Mouse (Mus musculus) megakaryocyte, embryonic 14.5 days (primary cell): Measurements from ENCODE around the gene Inpp4a. TPM values are rescaled to one million over a fixed set of nuclear protein-coding genes. Genes with fewer than 3 reads are reported as not detected.

Experiments used
- H3K27me3 ChIP-seq: replicated peaks from 2 replicates; pipeline ENCODE3; 2012; ENCODE audit warnings: inconsistent platforms
- H3K36me3 ChIP-seq: replicated peaks from 2 replicates; pipeline ENCODE3; 2012; ENCODE audit warnings: low read length, inconsistent platforms, mixed read lengths
- H3K4me1 ChIP-seq: 2 replicates; pipeline ENCODE4 v1.6.1; 2012; ENCODE audit warnings: inconsistent platforms
- H3K4me3 ChIP-seq: replicated peaks from 2 replicates; pipeline ENCODE3; 2012; ENCODE audit warnings: moderate library complexity, mild to moderate bottlenecking, inconsistent platforms
- H3K9me3 ChIP-seq: 2 replicates; pipeline ENCODE4 v1.6.1; 2012; ENCODE audit warnings: inconsistent platforms
- FLI1 ChIP-seq: IDR thresholded peaks from 2 replicates; pipeline ENCODE4 v1.6.1; 2012; ENCODE audit warnings: low read length, inconsistent platforms, mixed read lengths
- GATA1 ChIP-seq: IDR thresholded peaks from 3 replicates; pipeline ENCODE4 v1.6.1; 2012; ENCODE audit warnings: mixed read lengths, low read length, inconsistent platforms, borderline replicate concordance
- polyA plus RNA-seq: library from polyadenylated mRNA; stranded (reverse); fragments of >175 nt; gene quantifications from 2 replicates; pipeline ENCODE4 v1.2.3, GENCODE M21; 2012; ENCODE audit warnings: low replicate concordance; ENCODE audit not compliant: insufficient read depth

Gene Inpp4a
- 2.5 and 7.7 TPM in 2 replicates for polyA plus RNA-seq

- H3K9me3 ChIP-seq, result 0 out of 2 replicates have a peak, but pooled peaks cover 7% of the 10 kb centered on the region
- peaks cover 6% of the 10 kb centered on the region for H3K36me3 ChIP-seq
- no peak for TF ChIP-seq GATA1
- no peak for TF ChIP-seq FLI1
- H3K4me3 ChIP-seq, result peak within 1 kb of the TSS; percentile 97
- no peaks in the 10 kb centered on the region for H3K27me3 ChIP-seq
- peaks cover 75% of the 10 kb centered on the region for H3K4me1 ChIP-seq
These were observed at the start of gene Inpp4a for GRCm38 (mm10) chr1:37299540-37300491. Gene Inpp4a (plus strand): TSS chr1:37299865.

DNA sequence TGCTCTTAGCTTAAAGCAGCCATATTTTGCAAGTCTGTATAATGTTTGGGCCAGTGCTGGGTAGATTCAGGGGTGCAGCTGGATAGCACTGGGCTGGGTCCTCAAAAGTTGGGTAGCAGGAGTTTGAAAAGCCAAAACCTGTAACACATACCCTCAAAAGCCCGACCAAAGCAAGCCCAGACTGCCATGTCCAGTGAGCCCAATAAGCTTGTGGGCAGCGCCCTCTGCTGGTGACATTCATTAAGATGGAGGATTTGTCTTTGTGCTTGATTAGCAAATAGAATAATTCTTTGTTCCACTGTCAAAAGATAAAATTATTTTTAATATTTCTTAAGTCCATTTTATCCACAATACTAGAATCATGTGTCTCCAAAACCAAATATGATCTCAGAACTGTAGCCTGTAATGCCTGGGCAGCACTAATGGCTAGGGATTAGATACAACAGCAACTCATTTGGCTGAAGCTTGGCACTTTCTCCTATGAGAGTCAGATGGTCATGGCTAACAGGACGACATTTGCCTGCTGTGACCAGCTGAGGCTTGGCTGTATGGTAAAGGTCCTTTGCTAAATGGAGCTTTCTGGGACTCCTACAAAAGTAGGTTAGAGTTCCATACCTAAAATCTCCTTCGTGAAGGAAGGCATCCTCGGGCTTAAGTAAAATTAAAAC lies 48.9 kb upstream of the Inpp4a start:
- Histone ChIP-seq H3K4me3 (no peak overlapping the region), H3K27me3 (peaks cover 14% of the 10 kb centered on the region), H3K4me1 (peaks cover 9% of the 10 kb centered on the region), H3K36me3 (no peaks in the 10 kb centered on the region), H3K9me3 (peaks cover 16% of the 10 kb centered on the region)
- no peak for TF ChIP-seq FLI1
- TF ChIP-seq GATA1, result no peak

- H3K4me3 ChIP-seq, result no peak overlapping the region
- TF ChIP-seq FLI1 (no peak), GATA1 (no peak)
- peaks cover 13% of the 10 kb centered on the region for H3K9me3 ChIP-seq
- H3K4me1 ChIP-seq, result no peaks in the 10 kb centered on the region
- H3K27me3 ChIP-seq, result peaks cover 13% of the 10 kb centered on the region
- no peaks in the 10 kb centered on the region for H3K36me3 ChIP-seq
These were observed 41.2 kb upstream of the Inpp4a start for GRCm38 (mm10) chr1:37258443-37258842.

DNA sequence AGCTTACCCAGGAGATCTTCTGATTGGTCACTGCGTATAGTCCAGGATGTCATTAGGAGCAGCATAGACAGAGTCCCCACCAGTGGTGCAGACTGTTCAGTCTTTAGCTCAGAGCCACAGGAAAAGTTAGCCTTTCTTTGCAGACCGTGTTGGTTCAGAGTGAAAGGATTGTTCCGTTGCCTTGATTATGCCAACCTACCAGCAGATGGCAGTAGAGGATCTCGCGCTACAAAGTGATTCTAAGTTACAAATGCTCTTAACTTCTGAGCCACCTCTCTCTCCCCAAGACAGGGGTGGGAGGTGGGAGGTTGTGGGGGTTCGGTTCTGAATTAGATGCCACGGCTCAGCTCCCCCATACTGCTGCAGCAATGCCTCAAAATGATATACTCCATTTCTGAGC lies 27.2 kb upstream of the Inpp4a start:
- Histone ChIP-seq H3K9me3 (0 out of 2 replicates have a peak, but pooled peaks cover 5% of the 10 kb centered on the region), H3K36me3 (no peaks in the 10 kb centered on the region), H3K27me3 (peaks cover 35% of the 10 kb centered on the region), H3K4me3 (peak overlapping the region; percentile 55), H3K4me1 (peaks cover 21% of the 10 kb centered on the region; the same call in 1 of the 2 replicates)
- TF ChIP-seq GATA1, result no peak
- TF ChIP-seq FLI1, result no peak

DNA sequence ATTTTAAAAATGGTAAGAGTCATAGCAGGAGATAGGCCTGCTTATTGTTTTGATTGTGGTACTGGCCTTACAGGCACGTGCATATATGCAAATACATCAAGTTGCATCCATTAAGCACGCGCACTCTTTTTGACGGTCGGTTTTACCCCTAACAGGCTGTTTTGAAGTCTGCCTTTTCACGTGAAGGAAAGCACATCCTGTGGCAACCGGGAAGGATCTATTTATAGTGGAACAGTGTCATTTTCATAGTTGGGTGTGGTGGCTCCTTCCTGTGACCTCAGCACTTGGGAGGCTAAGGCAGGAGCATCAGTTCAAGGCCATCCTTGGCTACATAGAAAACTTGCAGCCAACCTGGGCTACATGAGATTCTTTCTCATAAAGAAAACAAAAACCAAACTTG lies 13.1 kb upstream of the Inpp4a start:
- no peaks in the 10 kb centered on the region for H3K9me3 ChIP-seq
- H3K27me3 ChIP-seq, result peaks cover 6% of the 10 kb centered on the region
- H3K36me3 ChIP-seq, result no peaks in the 10 kb centered on the region
- no peak overlapping the region for H3K4me3 ChIP-seq
- peaks cover 16% of the 10 kb centered on the region for H3K4me1 ChIP-seq
- TF ChIP-seq FLI1 (no peak), GATA1 (no peak)

GRCm38 (mm10) chr1:37287748-37288147 lies 11.9 kb upstream of the Inpp4a start:
- Histone ChIP-seq H3K4me1 (peaks cover 16% of the 10 kb centered on the region), H3K36me3 (no peaks in the 10 kb centered on the region), H3K27me3 (peaks cover 9% of the 10 kb centered on the region), H3K4me3 (no peak overlapping the region), H3K9me3 (peaks cover 9% of the 10 kb centered on the region)
- TF ChIP-seq FLI1 (no peak), GATA1 (no peak)

DNA sequence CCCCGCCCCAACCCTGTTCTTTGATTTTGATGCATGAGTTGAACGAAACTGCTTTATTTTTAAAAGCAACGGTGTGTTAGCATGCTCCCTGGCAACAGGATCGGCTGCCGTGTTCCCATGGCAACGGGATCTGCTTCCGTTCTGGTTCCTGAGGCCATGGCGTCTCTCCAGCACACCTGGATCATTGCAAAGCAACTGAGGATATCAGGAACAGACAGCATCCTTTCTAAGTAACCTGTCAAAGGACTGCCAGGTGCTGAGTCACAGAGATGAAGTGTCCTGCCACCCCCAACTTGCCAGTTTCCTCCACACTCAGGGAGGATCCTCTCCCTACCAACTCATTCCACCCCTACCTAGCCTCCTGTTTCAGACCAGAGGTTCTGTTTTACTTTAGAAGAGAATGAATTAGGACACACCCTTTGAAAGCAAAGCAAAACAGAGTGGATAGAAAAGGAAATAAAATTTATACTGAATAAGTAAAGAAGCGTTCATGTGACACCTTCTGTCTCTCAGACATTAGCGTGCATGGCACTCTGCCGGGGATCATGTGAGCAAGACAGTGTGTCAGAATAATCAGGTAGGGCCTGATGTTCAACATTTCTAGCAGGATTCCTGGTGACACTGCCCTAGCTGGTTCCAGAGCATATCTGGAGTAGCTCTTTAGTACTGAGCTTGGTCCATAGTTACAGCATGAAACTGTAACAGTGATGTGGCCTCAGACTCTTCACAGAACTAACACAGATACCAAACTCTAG lies 11.3 kb upstream of the Inpp4a start:
- Histone ChIP-seq H3K36me3 (no peaks in the 10 kb centered on the region), H3K4me1 (peaks cover 16% of the 10 kb centered on the region), H3K27me3 (peaks cover 13% of the 10 kb centered on the region), H3K9me3 (peaks cover 12% of the 10 kb centered on the region), H3K4me3 (no peak overlapping the region)
- no peak for TF ChIP-seq FLI1
- TF ChIP-seq GATA1, result no peak

DNA sequence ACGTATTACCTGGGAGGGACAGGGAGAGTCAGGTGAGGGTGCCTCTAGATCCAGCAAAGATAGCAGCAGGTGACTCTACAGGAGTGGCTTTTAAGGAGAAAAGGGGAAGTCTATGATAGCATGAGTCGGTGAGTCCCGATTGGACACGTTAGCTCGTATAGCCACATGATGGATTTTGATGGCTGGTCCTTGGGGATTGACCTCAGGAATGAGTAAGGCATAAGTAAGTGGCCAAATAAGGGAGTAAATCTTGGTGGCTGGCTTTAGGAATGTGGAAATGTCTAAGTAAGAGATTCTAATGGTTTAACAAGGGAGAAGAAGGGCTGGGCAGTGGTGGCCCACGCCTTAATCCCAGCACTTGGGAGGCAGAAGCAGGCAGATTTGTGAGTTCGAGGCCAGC lies 10.7 kb upstream of the Inpp4a start:
- TF ChIP-seq FLI1 (no peak), GATA1 (no peak)
- no peak overlapping the region for H3K4me3 ChIP-seq
- no peaks in the 10 kb centered on the region for H3K36me3 ChIP-seq
- H3K27me3 ChIP-seq, result peaks cover 12% of the 10 kb centered on the region
- peaks cover 12% of the 10 kb centered on the region for H3K9me3 ChIP-seq
- H3K4me1 ChIP-seq, result peaks cover 13% of the 10 kb centered on the region

DNA sequence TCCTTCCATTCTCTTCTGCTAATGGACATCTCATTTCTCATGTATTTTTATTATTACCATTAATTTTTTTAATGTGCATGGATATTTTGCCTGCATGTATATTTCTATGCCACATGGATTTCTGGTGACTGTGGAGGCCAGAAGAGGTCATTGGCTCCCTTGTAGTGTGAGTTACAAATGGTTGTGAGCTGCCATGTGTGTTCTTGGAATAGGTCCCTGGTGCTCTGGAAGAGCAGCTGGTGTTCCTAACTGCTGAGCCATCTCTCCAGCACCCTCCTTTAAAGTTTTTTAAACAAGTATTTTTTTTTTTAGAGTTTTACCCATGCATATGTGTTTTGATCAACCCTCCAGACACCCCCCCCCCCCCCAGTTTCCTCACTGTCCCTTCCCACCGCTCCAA lies 3.3 kb upstream of the Inpp4a start:
- Histone ChIP-seq H3K4me3 (no peak overlapping the region), H3K27me3 (peaks cover 6% of the 10 kb centered on the region), H3K36me3 (no peaks in the 10 kb centered on the region), H3K4me1 (peaks cover 41% of the 10 kb centered on the region), H3K9me3 (peaks cover 19% of the 10 kb centered on the region)
- TF ChIP-seq GATA1 (no peak), FLI1 (no peak)
